Comparison of ENCODE assay signal across 32 mouse cellular contexts in the genomic region with DNA sequence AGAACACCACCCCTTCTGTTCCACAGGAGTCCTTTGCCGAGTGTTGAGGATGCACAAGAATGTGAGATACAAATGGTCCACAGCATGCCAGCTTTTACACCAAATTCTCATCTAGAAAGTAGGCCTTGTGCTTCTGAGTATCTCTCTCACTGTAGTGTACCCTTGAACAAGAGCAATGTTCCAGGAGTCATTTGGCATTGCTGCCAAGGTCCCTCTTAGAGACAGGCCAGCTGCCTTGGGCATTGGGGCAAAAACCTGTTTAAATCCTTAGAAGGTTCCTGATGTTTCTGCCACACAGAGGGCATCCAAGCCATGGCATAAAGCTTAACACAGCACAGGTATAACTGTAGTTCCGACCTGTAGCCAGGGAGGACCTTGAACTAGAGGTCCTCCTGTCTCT.
"Had no signal": no experiment of that assay in that cellular context is flagged by ENCODE, and none has a peak within 500 bp of the region (broad histone marks: within the 10 kb centered on the region; RNA-seq: fewer than 3 reads in every experiment).

No protein-coding gene starts in this region.

- H3K4me2 ChIP-seq: limb, embryonic 12.5 days; limb, embryonic 13.5 days; limb, embryonic 15.5 days; liver, embryonic 11.5 days; liver, embryonic 12.5 days; liver, embryonic 13.5 days; liver, embryonic 15.5 days; lung, embryonic 14.5 days; lung, embryonic 15.5 days; midbrain, embryonic 11.5 days; midbrain, embryonic 12.5 days; midbrain, embryonic 13.5 days; midbrain, embryonic 15.5 days; neural tube, embryonic 12.5 days had no signal

- H3K27me3 ChIP-seq: limb, embryonic 12.5 days; limb, embryonic 13.5 days; limb, embryonic 15.5 days; liver, embryonic 12.5 days; liver, embryonic 13.5 days; liver, embryonic 15.5 days; lung, embryonic 15.5 days; megakaryocyte, embryonic 14.5 days; midbrain, embryonic 12.5 days; midbrain, embryonic 13.5 days; midbrain, embryonic 15.5 days; neural tube, embryonic 12.5 days had no signal

- DNase-seq: left cerebral cortex, postnatal 4 days; liver; liver, embryonic 13.5 days; liver, postnatal 0 days; lung, adult 18-20 months; lung, adult 2 months; lung, embryonic 14.5 days; lung, postnatal 10 days; lung, postnatal 14 days; lung, postnatal 36 days; lung, postnatal 4 days; midbrain, embryonic 14.5 days had no signal

- ATAC-seq: liver, embryonic 12.5 days; liver, postnatal 0 days; lung, postnatal 0 days; midbrain, embryonic 13.5 days; midbrain, embryonic 15.5 days; midbrain, embryonic 16.5 days had no signal

- H3K9ac ChIP-seq: limb, embryonic 12.5 days; limb, embryonic 13.5 days; limb, embryonic 15.5 days; liver, embryonic 12.5 days; liver, embryonic 13.5 days; liver, embryonic 14.5 days; liver, embryonic 15.5 days; liver, postnatal 0 days; lung, embryonic 14.5 days; lung, embryonic 15.5 days; midbrain, embryonic 12.5 days; midbrain, embryonic 13.5 days; midbrain, embryonic 15.5 days; neural tube, embryonic 12.5 days had no signal

- H3K4me1 ChIP-seq: liver, embryonic 12.5 days; liver, embryonic 15.5 days; lung, embryonic 15.5 days; megakaryocyte, embryonic 14.5 days; midbrain, embryonic 12.5 days; midbrain, embryonic 13.5 days; midbrain, embryonic 15.5 days; neural tube, embryonic 12.5 days had no signal

- H3K4me3 ChIP-seq: limb, embryonic 10.5 days; limb, embryonic 12.5 days; limb, embryonic 13.5 days; limb, embryonic 15.5 days; liver, embryonic 12.5 days; liver, embryonic 13.5 days; liver, embryonic 15.5 days; lung, embryonic 15.5 days; megakaryocyte, embryonic 14.5 days; midbrain, embryonic 10.5 days; midbrain, embryonic 12.5 days; midbrain, embryonic 13.5 days; midbrain, embryonic 15.5 days; myocyte; neural tube, embryonic 12.5 days had no signal

- H3K36me3 ChIP-seq: liver, embryonic 15.5 days had no signal

- H3K9me3 ChIP-seq: limb, embryonic 10.5 days; liver, embryonic 12.5 days; liver, embryonic 13.5 days; liver, embryonic 15.5 days; lung, embryonic 15.5 days; midbrain, embryonic 10.5 days; midbrain, embryonic 12.5 days; midbrain, embryonic 13.5 days; midbrain, embryonic 15.5 days; neural tube, embryonic 12.5 days had no signal

- H3K27ac ChIP-seq: limb, embryonic 12.5 days; limb, embryonic 13.5 days; limb, embryonic 15.5 days; liver, embryonic 12.5 days; liver, embryonic 13.5 days; liver, embryonic 14.5 days; liver, embryonic 15.5 days; lung, embryonic 15.5 days; macrophage; midbrain, embryonic 10.5 days; midbrain, embryonic 12.5 days; midbrain, embryonic 13.5 days; midbrain, embryonic 15.5 days; neural tube, embryonic 12.5 days had no signal
